Mouse (Mus musculus): ENCODE measurements at regions not wholly inside any gene's neighbourhood (a gene's known extent, or its start where the extent isn't known, plus 50 kb on each side); places are given as distances from the start of the nearest gene placed in this dataset.

DNA sequence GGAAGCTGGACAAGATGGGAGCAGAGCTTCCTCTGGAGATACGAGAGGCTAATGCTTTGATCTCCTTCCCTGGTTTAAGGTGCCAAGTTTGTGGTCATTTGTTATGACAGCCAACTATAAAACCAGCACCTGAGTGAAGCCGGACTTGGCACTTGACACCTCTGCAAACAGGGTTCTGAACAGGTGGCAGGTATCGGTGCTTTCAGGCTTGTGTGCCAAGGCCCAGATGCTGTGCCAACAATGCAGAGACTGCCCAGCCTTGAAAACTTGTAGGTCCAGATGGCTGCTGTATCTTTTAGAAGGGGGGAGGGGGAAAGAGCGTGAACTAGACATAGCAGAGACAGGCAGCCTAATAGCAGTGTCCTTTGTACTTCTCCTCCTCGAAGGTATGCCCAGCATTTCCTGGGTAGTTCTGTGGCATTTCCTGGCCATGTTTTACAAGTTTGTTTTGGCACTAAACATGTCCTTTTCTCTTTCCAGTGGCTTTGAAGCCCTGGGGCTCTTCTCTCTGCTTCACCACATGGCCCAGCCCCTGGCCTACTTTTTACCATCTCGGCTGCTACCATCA lies 196.3 kb upstream of the Maf start:
- H3K4me1 ChIP-seq (replicated peaks) = no peaks in the 10 kb centered on the region
- H3K36me3 ChIP-seq (replicated peaks) = no peaks in the 10 kb centered on the region
- no peaks in the 10 kb centered on the region for H3K27me3 ChIP-seq
- H3K27ac ChIP-seq (replicated peaks) = no peak overlapping the region
- H3K4me2 ChIP-seq = no peak overlapping the region
- WGBS (ENCODE audit: insufficient replicate concordance) = 65% methylated on average over 6 of the region's 6 CpGs
- H3K4me3 ChIP-seq (replicated peaks) = no peak overlapping the region
- no peaks in the 10 kb centered on the region for H3K9me3 ChIP-seq (replicated peaks)
- no peak for ATAC-seq (ENCODE audit: insufficient read depth)
- no peak overlapping the region for H3K9ac ChIP-seq

DNA sequence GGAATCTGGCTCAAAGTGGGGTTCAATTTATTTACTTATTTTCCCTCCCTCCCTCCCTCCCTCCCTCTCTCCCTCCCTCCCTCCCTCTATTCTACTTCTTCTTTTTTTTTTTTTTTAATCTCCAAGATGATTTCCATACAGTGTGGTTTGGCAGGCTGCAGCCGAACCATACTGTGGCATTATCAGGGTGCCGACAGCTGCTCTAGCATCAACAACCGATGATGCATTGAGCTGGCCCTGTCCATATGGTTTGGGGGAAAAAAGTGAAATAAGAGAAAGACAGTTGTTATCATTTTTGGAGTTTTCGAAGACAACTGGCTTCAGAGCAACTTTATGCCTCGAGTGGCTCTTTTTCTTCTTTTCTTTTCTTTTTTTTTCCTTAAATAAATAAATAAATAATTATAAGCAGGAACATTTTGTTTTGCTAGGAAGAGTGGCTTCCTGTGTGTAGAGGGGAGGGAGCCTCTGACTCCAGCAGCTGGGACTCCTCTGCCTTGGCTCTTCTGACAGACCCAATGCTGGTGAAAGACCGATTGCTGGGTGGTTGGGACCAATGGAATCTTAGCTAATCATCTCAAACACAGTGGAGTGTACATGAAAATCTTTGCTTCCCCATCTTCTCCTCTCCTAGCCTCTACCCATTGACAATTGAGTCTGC lies 190.1 kb upstream of the Maf start:
- no peaks in the 10 kb centered on the region for H3K9me3 ChIP-seq (replicated peaks)
- H3K4me1 ChIP-seq (replicated peaks) = no peaks in the 10 kb centered on the region
- H3K27me3 ChIP-seq = no peaks in the 10 kb centered on the region
- H3K4me3 ChIP-seq (replicated peaks) = no peak overlapping the region
- WGBS (ENCODE audit: insufficient replicate concordance) = 46% methylated on average over 6 of the region's 6 CpGs
- no peak for ATAC-seq (ENCODE audit: insufficient read depth)
- H3K36me3 ChIP-seq (replicated peaks) = no peaks in the 10 kb centered on the region
- no peak overlapping the region for H3K4me2 ChIP-seq
- H3K27ac ChIP-seq (replicated peaks) = no peak overlapping the region
- no peak overlapping the region for H3K9ac ChIP-seq

DNA sequence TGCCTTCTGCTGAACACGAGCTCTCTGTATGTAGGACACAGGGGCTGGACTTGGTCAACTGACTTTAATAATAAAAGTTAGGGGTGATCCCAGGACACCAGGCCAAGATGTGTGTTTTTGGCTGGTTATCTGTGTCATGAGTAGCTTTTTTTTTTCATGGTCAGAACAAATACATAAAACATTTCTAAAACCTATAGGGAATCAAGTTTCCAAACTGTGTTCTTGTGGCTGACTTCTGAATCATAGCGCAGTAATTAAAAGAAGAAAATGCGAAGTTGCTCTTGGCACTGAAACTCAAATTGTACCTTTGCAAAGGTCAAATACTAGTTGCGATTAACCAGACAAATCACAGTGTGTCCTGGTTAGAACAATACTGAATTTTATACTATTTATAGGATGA lies 189.5 kb upstream of the Maf start:
- no peaks in the 10 kb centered on the region for H3K27me3 ChIP-seq
- no peaks in the 10 kb centered on the region for H3K9me3 ChIP-seq (replicated peaks)
- H3K4me2 ChIP-seq = no peak overlapping the region
- H3K4me3 ChIP-seq (replicated peaks) = no peak overlapping the region
- no peak overlapping the region for H3K9ac ChIP-seq
- H3K4me1 ChIP-seq (replicated peaks) = no peaks in the 10 kb centered on the region
- ATAC-seq (ENCODE audit: insufficient read depth) = no peak
- WGBS (ENCODE audit: insufficient replicate concordance) = 60% methylated on average over 4 of the region's 4 CpGs
- H3K36me3 ChIP-seq (replicated peaks) = no peaks in the 10 kb centered on the region
- H3K27ac ChIP-seq (replicated peaks) = no peak overlapping the region

DNA sequence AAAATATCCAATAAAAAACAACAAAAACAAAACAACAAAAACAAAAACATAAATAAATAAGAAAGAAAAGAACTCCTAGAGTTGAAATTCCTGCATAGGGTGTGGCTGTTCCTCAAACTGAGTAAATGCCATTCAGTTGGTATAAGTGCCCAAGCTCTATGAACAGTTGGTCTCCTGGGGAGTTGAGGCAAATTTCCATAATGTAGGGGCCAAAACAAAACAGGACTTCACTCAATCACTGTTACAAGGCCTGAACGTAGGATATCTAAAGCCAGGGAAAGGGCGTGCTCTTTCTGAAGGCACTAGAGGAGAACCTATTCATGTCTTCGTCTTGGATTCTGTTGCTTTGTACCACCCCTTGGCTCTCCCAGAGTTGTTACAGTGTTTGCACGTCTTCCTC lies 188.5 kb upstream of the Maf start:
- no peak overlapping the region for H3K4me2 ChIP-seq
- WGBS (ENCODE audit: insufficient replicate concordance) = 65% methylated on average over 4 of the region's 4 CpGs
- no peak overlapping the region for H3K9ac ChIP-seq
- H3K4me1 ChIP-seq (replicated peaks) = no peaks in the 10 kb centered on the region
- H3K27me3 ChIP-seq = no peaks in the 10 kb centered on the region
- no peak overlapping the region for H3K4me3 ChIP-seq (replicated peaks)
- H3K9me3 ChIP-seq (replicated peaks) = no peaks in the 10 kb centered on the region
- H3K27ac ChIP-seq (replicated peaks) = no peak overlapping the region
- H3K36me3 ChIP-seq (replicated peaks) = no peaks in the 10 kb centered on the region
- ATAC-seq (ENCODE audit: insufficient read depth) = no peak

DNA sequence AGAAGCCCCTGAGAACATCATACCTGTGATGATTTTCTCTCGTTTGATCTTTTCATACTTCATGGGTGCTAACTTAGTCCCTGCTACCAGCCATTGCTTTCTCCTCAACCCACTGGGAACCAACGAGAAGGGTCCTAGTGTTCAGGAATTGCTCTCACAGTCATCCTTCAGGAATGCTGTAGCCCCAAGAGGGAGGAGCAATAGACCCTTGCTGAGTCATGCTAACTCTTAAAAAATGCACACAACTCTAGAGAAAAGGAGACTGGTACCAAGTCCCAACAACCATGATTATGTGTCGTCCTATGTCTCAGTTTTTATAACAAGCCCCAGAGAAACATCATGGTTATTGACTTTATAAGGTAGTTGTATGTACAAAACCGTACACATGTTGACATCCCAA lies 180.7 kb upstream of the Maf start:
- no peak for ATAC-seq (ENCODE audit: insufficient read depth)
- 52% methylated on average over 4 of the region's 4 CpGs for WGBS (ENCODE audit: insufficient replicate concordance)
- no peaks in the 10 kb centered on the region for H3K36me3 ChIP-seq (replicated peaks)

DNA sequence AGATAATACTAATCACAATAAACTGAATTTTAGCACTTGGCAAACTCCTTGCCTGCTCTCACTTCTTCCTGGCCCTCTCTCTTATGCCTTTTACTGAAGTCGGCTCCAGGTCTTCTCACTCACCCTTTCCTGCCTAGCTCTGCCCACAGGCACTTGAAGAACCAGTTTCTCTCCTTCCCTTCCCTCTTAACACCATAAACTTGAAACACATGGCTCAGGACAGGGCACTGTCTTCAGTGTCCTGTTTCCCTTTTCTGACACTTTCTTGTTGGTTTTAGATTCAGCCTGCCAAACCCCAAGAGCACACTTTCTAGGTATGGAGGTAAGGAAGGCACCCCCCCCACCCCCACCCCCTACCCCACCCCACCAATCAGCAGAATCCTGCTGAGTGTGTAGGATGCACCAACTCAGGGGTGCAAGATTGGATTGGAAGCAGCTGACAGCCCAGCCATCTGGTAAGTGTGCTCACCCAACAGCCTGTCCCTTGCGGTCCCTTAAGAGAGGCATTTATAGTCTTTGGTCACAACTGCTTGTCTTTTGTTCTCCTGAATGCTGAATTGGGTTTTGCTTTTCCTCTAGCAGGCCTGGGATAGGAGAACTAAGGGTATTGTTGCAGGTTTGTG lies 177.6 kb upstream of the Maf start:
- Histone ChIP-seq H3K9me3 (replicated peaks) (no peaks in the 10 kb centered on the region), H3K27me3 (no peaks in the 10 kb centered on the region), H3K36me3 (replicated peaks) (no peaks in the 10 kb centered on the region), H3K4me3 (replicated peaks) (no peak overlapping the region), H3K27ac (replicated peaks) (no peak overlapping the region), H3K9ac (no peak overlapping the region), H3K4me2 (no peak overlapping the region), H3K4me1 (replicated peaks) (no peaks in the 10 kb centered on the region)
- 40% methylated on average over 2 of the region's 2 CpGs for WGBS (ENCODE audit: insufficient replicate concordance)
- no peak for ATAC-seq (ENCODE audit: insufficient read depth)

More for the DNA sequence above, 180.7 kb upstream of the Maf start:
- H3K4me3 ChIP-seq (replicated peaks) = no peak overlapping the region
- no peaks in the 10 kb centered on the region for H3K4me1 ChIP-seq (replicated peaks)
- H3K9ac ChIP-seq = no peak overlapping the region
- H3K27me3 ChIP-seq = no peaks in the 10 kb centered on the region
- H3K4me2 ChIP-seq = no peak overlapping the region
- no peaks in the 10 kb centered on the region for H3K9me3 ChIP-seq (replicated peaks)
- no peak overlapping the region for H3K27ac ChIP-seq (replicated peaks)

GRCm38 (mm10) chr8:115883808-115884207 lies 176.2 kb upstream of the Maf start:
- H3K9me3 ChIP-seq (replicated peaks) = no peaks in the 10 kb centered on the region
- no peak overlapping the region for H3K4me3 ChIP-seq (replicated peaks)
- H3K27ac ChIP-seq (replicated peaks) = no peak overlapping the region
- H3K27me3 ChIP-seq = no peaks in the 10 kb centered on the region
- ATAC-seq (ENCODE audit: insufficient read depth) = no peak
- H3K4me2 ChIP-seq = no peak overlapping the region
- 43% methylated on average over 3 of the region's 3 CpGs for WGBS (ENCODE audit: insufficient replicate concordance)
- H3K36me3 ChIP-seq (replicated peaks) = no peaks in the 10 kb centered on the region
- H3K9ac ChIP-seq = no peak overlapping the region
- H3K4me1 ChIP-seq (replicated peaks) = no peaks in the 10 kb centered on the region

- no peak for ATAC-seq (ENCODE audit: insufficient read depth)
- no peak overlapping the region for H3K9ac ChIP-seq
- H3K27me3 ChIP-seq = no peaks in the 10 kb centered on the region
- H3K36me3 ChIP-seq (replicated peaks) = no peaks in the 10 kb centered on the region
- no peaks in the 10 kb centered on the region for H3K9me3 ChIP-seq (replicated peaks)
- WGBS (ENCODE audit: insufficient replicate concordance) = 60% methylated on average over 8 of the region's 8 CpGs
- no peaks in the 10 kb centered on the region for H3K4me1 ChIP-seq (replicated peaks)
- H3K4me3 ChIP-seq (replicated peaks) = no peak overlapping the region
- no peak overlapping the region for H3K4me2 ChIP-seq
- no peak overlapping the region for H3K27ac ChIP-seq (replicated peaks)
Measured at GRCm38 (mm10) chr8:115881881-115882280, 174.3 kb upstream of the Maf start.

- WGBS (ENCODE audit: insufficient replicate concordance) = 80% methylated on average over 7 of the region's 7 CpGs
- Histone ChIP-seq H3K4me1 (replicated peaks) (no peaks in the 10 kb centered on the region), H3K27ac (replicated peaks) (no peak overlapping the region), H3K4me3 (replicated peaks) (no peak overlapping the region), H3K9ac (no peak overlapping the region), H3K36me3 (replicated peaks) (no peaks in the 10 kb centered on the region), H3K4me2 (no peak overlapping the region), H3K9me3 (replicated peaks) (no peaks in the 10 kb centered on the region), H3K27me3 (no peaks in the 10 kb centered on the region)
- no peak for ATAC-seq (ENCODE audit: insufficient read depth)
Measured at GRCm38 (mm10) chr8:115874789-115875188, 167.2 kb upstream of the Maf start.

GRCm38 (mm10) chr8:115871381-115871780 lies 163.8 kb upstream of the Maf start:
- Histone ChIP-seq H3K4me1 (replicated peaks) (no peaks in the 10 kb centered on the region), H3K4me2 (no peak overlapping the region), H3K36me3 (replicated peaks) (no peaks in the 10 kb centered on the region), H3K4me3 (replicated peaks) (no peak overlapping the region), H3K27ac (replicated peaks) (no peak overlapping the region), H3K9ac (no peak overlapping the region), H3K27me3 (no peaks in the 10 kb centered on the region), H3K9me3 (replicated peaks) (no peaks in the 10 kb centered on the region)
- 49% methylated on average over 5 of the region's 5 CpGs for WGBS (ENCODE audit: insufficient replicate concordance)
- no peak for ATAC-seq (ENCODE audit: insufficient read depth)

DNA sequence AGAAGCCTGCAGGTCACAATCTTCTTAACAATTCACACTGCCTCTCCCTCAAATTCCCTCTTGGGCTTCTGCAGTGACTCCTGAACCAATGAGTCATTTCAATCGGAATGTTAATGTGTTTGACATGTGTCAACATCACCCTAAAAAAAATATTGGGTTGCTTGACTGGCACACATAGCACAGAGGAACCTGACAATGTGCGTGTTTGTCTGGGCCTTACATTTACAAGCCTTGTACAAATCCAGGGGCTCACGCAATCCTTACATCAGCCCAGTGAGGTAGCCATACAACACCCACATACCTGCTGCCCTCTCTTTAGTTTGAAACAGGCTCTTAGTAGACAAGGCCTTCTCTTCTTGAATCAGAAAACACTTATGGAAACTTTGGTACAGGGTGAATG lies 153.8 kb upstream of the Maf start:
- no peaks in the 10 kb centered on the region for H3K36me3 ChIP-seq (replicated peaks)
- H3K9ac ChIP-seq = no peak overlapping the region
- H3K9me3 ChIP-seq (replicated peaks) = no peaks in the 10 kb centered on the region
- H3K4me1 ChIP-seq (replicated peaks) = no peaks in the 10 kb centered on the region
- H3K27ac ChIP-seq (replicated peaks) = no peak overlapping the region
- no peak for ATAC-seq (ENCODE audit: insufficient read depth)
- H3K4me3 ChIP-seq (replicated peaks) = no peak overlapping the region
- 47% methylated on average over 3 of the region's 3 CpGs for WGBS (ENCODE audit: insufficient replicate concordance)
- H3K4me2 ChIP-seq = no peak overlapping the region
- H3K27me3 ChIP-seq = no peaks in the 10 kb centered on the region

DNA sequence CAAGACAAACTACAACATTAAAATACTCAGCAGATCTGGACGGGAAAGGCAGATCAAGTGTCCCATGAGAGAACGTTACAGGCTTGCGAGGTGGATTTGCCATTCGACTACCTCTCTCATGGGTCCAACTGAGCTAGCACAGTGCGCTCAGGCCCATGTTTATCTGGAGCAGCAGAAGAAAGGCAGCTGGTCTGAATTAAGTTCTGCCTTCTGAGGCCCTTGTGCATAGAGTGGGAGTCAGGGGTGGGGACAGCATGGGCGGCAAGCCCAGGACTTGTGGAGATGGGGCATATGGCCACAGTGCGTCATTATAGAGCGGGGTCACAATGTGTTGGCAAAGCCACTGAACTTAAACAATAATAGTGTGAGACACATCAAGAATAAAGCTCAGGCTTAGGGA lies 151.8 kb upstream of the Maf start:
- WGBS (ENCODE audit: insufficient replicate concordance) = 76% methylated on average over 8 of the region's 8 CpGs
- Histone ChIP-seq H3K27ac (replicated peaks) (no peak overlapping the region), H3K4me3 (replicated peaks) (no peak overlapping the region), H3K4me1 (replicated peaks) (no peaks in the 10 kb centered on the region), H3K4me2 (no peak overlapping the region), H3K27me3 (no peaks in the 10 kb centered on the region), H3K9me3 (replicated peaks) (no peaks in the 10 kb centered on the region), H3K36me3 (replicated peaks) (no peaks in the 10 kb centered on the region), H3K9ac (no peak overlapping the region)
- ATAC-seq (ENCODE audit: insufficient read depth) = no peak

Measured in liver, embryonic 15.5 days (tissue).